Mouse (Mus musculus) pancreas, adult 10 weeks (tissue): ENCODE data around the gene Sept12. TPM values are rescaled to one million over a fixed set of nuclear protein-coding genes. Genes with fewer than 3 reads are reported as not detected.

ENCODE experiments used
- polyA plus RNA-seq: library from polyadenylated mRNA; stranded (reverse); fragments of 350-450 nt; fragmentation: Illumina TruSeq; extraction: RNeasy Lipid Tissue Mini Kit (QIAGEN cat#74804); gene quantifications from one replicate; pipeline ENCODE4 v1.2.3, GENCODE M21; 2015; ENCODE audit warnings: low read depth, low replicate concordance; ENCODE audit not compliant: insufficient read depth

The Sept12 gene
- not detected for polyA plus RNA-seq

GRCm38 (mm10) chr16:4997553-4997952, at the start of gene Sept12:
Gene Sept12, minus strand, starts transcription at chr16:4997852.

GRCm38 (mm10) chr16:5013054-5013838, 15.6 kb upstream of the Sept12 start, which contains the start of gene Rogdi:
Gene Rogdi, minus strand, starts transcription at chr16:5013553.

GRCm38 (mm10) chr16:5007067-5007466, 9.4 kb upstream of the Sept12 start, which contains the start of gene Smim22:
Gene Smim22, plus strand, starts transcription at chr16:5007288.

GRCm38 (mm10) chr16:4963797-4964709, 33.6 kb downstream of the Sept12 start, which contains the start of gene Anks3:
Gene Anks3, minus strand, starts transcription at chr16:4964205.

GRCm38 (mm10) chr16:4938461-4938860, 59.2 kb downstream of the Sept12 start, which contains the start of gene Nudt16l1:
Gene Nudt16l1, plus strand, starts transcription at chr16:4938761.

Other genes with a start within 250 kb of the Sept12 start
- gene Cdip1, start 207.6 kb downstream of the Sept12 start, polyA plus RNA-seq = 13.3 TPM
- gene 4930562C15Rik, start 162.4 kb downstream of the Sept12 start, polyA plus RNA-seq = not detected
- 19.3 TPM for gene Ubald1, start 117.5 kb downstream of the Sept12 start, polyA plus RNA-seq
- gene Mgrn1, start 111.6 kb downstream of the Sept12 start, polyA plus RNA-seq = 15.2 TPM
- gene Nudt16l1, start 59.1 kb downstream of the Sept12 start, polyA plus RNA-seq = 12.1 TPM
- 18.0 TPM for gene Anks3, start 33.6 kb downstream of the Sept12 start, polyA plus RNA-seq
- 14.3 TPM for gene Smim22, start 9.4 kb upstream of the Sept12 start, polyA plus RNA-seq
- 16.7 TPM for gene Rogdi, start 15.7 kb upstream of the Sept12 start, polyA plus RNA-seq
- 27.2 TPM for gene Glyr1, start 52.0 kb upstream of the Sept12 start, polyA plus RNA-seq
- gene Ubn1, start 52.2 kb upstream of the Sept12 start, polyA plus RNA-seq = 13.5 TPM
- gene Ppl, start 134.6 kb upstream of the Sept12 start, polyA plus RNA-seq = 4.2 TPM
- not detected for gene Sec14l5, start 149.3 kb upstream of the Sept12 start, polyA plus RNA-seq
- 6.4 TPM for gene Nagpa, start 206.2 kb upstream of the Sept12 start, polyA plus RNA-seq
- 6.8 TPM for gene AU021092, start 224.4 kb upstream of the Sept12 start, polyA plus RNA-seq
- 17.2 TPM for gene Alg1, start 235.8 kb upstream of the Sept12 start, polyA plus RNA-seq